Mouse (Mus musculus) ES-E14 (cell line): ENCODE measurements around the gene Zfp36l2. TPM values are rescaled to one million over a fixed set of nuclear protein-coding genes. Genes with fewer than 3 reads are reported as not detected.

Experiments
- DNase-seq: peaks from one replicate; pipeline ENCODE4 v3.0.0-alpha.2; 2013; ENCODE audit warnings: low read depth, low spot score
- H3K27ac ChIP-seq: 2 replicates; pipeline ENCODE4 v1.5.1; 2012; ENCODE audit warnings: low read depth, mild to moderate bottlenecking, low read length, moderate library complexity, mixed read lengths; ENCODE audit not compliant: poor library complexity, insufficient read depth, severe bottlenecking
- H3K36me3 ChIP-seq: 2 replicates; pipeline ENCODE4 v1.6.1; 2012; ENCODE audit warnings: mild to moderate bottlenecking, low read length, moderate library complexity, mixed read lengths; ENCODE audit not compliant: control insufficient read depth, poor library complexity, insufficient read depth, severe bottlenecking
- H3K4me1 ChIP-seq, 2 experiments: fragments of 150-350 bp in 1 of 2; sonication (generic) in 1 of 2; 2 replicates each; pipeline ENCODE4 v1.6.1; 2012; ENCODE audit warnings: low read length in 2 of 2, mild to moderate bottlenecking in 1 of 2, mixed read lengths in 1 of 2; ENCODE audit not compliant: control insufficient read depth in 2 of 2, insufficient read depth in 2 of 2, poor library complexity in 1 of 2
- H3K4me3 ChIP-seq, 2 experiments: fragments of 150-350 bp in 1 of 2; sonication (generic) in 1 of 2; 2 replicates each; pipeline ENCODE4 v1.5.1; 2012; ENCODE audit warnings: low read length in 2 of 2, low read depth in 1 of 2, mild to moderate bottlenecking in 1 of 2, mixed read lengths in 1 of 2; ENCODE audit not compliant: insufficient read depth in 1 of 2, poor library complexity in 1 of 2, severe bottlenecking in 1 of 2
- H3K9ac ChIP-seq: 2 replicates; pipeline ENCODE4 v1.6.1; 2012; ENCODE audit warnings: low read depth, mild to moderate bottlenecking, low read length, mixed read lengths; ENCODE audit not compliant: poor library complexity, insufficient read depth, severe bottlenecking
- H3K9me3 ChIP-seq: fragments of 150-350 bp; sonication (generic); 2 replicates; pipeline ENCODE4 v1.6.1; 2012; ENCODE audit warnings: low read depth, mild to moderate bottlenecking, low read length; ENCODE audit not compliant: control insufficient read depth, insufficient read depth
- CHD2 ChIP-seq: IDR thresholded peaks from 2 replicates; pipeline ENCODE4 v1.6.1; 2014; ENCODE audit warnings: mild to moderate bottlenecking, low read depth, low read length, inconsistent platforms
- HCFC1 ChIP-seq: IDR thresholded peaks from 2 replicates; pipeline ENCODE4 v1.6.1; 2012; ENCODE audit warnings: low read length, inconsistent platforms, borderline replicate concordance; ENCODE audit not compliant: insufficient read depth
- MAFK ChIP-seq: IDR thresholded peaks from 2 replicates; pipeline ENCODE4 v1.6.1; 2014; ENCODE audit warnings: mild to moderate bottlenecking, low read depth, low read length, inconsistent platforms; ENCODE audit not compliant: insufficient read depth
- ZC3H11A ChIP-seq: IDR thresholded peaks from 2 replicates; pipeline ENCODE4 v1.6.1; 2012; ENCODE audit warnings: low read depth, mild to moderate bottlenecking, inconsistent platforms, low read length, borderline replicate concordance
- ZNF384 ChIP-seq: IDR thresholded peaks from 2 replicates; pipeline ENCODE4 v1.6.1; 2012; ENCODE audit warnings: low read depth, low read length, inconsistent platforms
- in situ Hi-C, 2 experiments: fragments of 600-800 bp; cut with MboI; formaldehyde crosslinking; loops; one replicate each; pipeline ENCODE4 v1.15.1; 2025; ENCODE audit warnings: low sequenced_read_pairs in 2 of 2, inconsistent platforms in 1 of 2; ENCODE audit not compliant: unreplicated experiment in 2 of 2
- total RNA-seq: library from RNA; depleted of rRNA; stranded (reverse); fragments of 300-350 nt; gene quantifications from 2 replicates; pipeline ENCODE4 v1.2.3, GENCODE M21; 2012

Gene Zfp36l2
- total RNA-seq, 1 experiment, result 12.6 TPM

DNA sequence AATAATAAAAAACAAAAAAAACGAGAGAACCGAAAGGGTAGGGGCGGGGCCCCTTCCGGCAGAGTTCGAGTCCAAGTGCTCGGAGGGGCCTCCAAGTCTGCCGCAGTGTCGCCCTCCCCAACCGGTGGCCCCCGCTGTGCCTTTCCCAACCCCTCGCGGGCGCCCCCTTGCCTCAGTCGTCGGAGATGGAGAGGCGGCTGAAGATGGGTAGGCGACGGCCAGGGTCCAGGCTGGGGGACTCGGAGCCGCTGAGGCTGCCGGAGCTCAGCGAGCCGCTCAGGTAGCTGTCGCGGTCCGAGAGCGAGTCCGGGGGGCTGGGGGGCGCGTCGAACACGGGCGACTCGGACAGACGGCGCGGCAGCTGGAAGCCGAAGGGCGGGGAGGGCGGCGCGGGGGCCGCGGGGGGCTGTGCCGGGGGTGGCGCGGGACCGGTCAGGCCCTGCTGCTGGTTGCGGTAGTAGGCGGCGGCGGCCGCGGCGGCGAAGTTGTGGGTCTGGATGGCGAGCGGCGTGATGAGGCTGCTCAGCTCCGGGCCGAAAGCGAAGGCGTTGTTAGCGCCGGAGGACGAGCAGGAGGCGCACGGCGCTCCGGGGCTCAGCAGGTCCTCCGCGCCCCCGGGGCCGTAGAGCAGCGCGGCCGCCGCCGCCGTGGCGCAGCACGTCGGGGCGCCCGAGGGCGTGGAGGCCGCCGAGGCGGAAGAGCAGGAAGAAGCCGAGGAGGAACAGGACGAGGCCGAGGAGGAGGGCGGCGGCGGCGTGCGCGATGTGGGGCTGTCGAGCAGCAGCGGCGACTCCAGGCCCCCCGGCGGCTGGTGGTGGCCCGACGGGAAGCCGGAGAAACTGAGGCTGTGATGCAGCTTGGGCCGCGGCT, 1.9 kb downstream of the Zfp36l2 start:
- DNase-seq, result no peak
- in situ Hi-C loops, result no loop called here
- Histone ChIP-seq H3K9ac (peak overlapping the region; percentile 85), H3K36me3 (peaks cover 20% of the 10 kb centered on the region), H3K4me3 (peak overlapping the region; percentile 72 to 83), H3K4me1 (peaks cover 8 to 21% of the 10 kb centered on the region in 2 experiments), H3K9me3 (no peaks in the 10 kb centered on the region), H3K27ac (peak overlapping the region; percentile 52; the same call in 1 of the 2 replicates)
- TF ChIP-seq MAFK, result no peak
- no peak for TF ChIP-seq ZC3H11A
- TF ChIP-seq HCFC1, result no peak
- no peak for TF ChIP-seq ZNF384
- TF ChIP-seq CHD2, result no peak

DNA sequence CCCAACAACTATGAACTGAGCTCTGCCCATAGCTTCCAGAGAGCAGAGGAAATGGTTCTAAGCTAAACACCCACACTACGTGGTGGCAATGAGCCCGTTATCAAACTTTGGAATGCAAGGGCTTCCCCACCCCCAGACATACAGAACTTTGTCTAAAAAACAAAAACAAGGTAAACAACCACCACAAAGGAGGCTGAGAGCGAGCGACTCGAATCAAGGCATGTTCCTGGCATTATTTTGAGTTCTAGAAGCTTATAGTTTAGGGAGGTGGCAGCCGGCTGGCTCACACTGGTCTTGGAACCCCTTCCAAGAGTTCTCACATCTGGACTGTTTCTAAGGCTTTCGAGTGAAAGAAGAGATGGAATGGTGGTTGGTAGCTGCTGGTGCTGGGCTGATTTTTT, 2.7 kb downstream of the Zfp36l2 start:
- in situ Hi-C loops, result no loop called here
- no peak for DNase-seq
- no peaks in the 10 kb centered on the region for H3K9me3 ChIP-seq
- H3K9ac ChIP-seq, result no peak overlapping the region; the same call in 1 of the 2 replicates
- peaks cover 20% of the 10 kb centered on the region for H3K36me3 ChIP-seq
- peaks cover 8 to 26% of the 10 kb centered on the region in 2 experiments for H3K4me1 ChIP-seq
- H3K4me3 ChIP-seq, result peak overlapping the region; percentile 72 to 83
- TF ChIP-seq CHD2 (no peak), ZC3H11A (no peak), MAFK (no peak), HCFC1 (no peak), ZNF384 (no peak)
- no peak overlapping the region for H3K27ac ChIP-seq

DNA sequence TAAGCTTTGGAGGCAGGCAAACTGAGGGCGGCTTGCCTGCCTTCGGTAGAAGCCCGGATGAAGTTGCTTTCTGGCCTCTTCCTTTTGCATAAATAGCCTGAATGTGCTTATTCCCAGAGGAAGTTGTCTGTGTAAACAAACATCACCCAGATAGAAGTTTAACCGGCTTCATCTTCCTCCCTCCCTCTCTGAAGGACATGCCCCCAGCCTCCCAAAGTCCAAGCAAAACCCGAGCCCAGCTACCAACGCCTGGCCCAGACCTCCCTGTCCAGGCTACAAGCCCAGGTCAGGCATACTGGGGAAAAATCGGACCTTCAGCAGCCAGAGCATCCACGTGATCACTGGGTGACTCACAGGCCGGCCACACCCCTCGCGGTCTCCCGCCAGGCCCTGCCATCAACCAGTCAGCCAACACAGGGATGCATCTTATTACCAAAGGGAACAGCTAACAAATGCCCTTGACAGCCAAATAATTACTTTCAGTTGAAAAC, 4.4 kb downstream of the Zfp36l2 start:
- Histone ChIP-seq H3K27ac (peak overlapping the region; percentile 74), H3K4me3 (peak overlapping the region; percentile 6 to 27), H3K9ac (peak overlapping the region; percentile 13; the same call in 1 of the 2 replicates), H3K4me1 (peaks cover 7 to 27% of the 10 kb centered on the region in 2 experiments), H3K9me3 (no peaks in the 10 kb centered on the region), H3K36me3 (peaks cover 20% of the 10 kb centered on the region)
- in situ Hi-C loops, result no loop called here
- TF ChIP-seq CHD2, result no peak
- no peak for TF ChIP-seq MAFK
- no peak for TF ChIP-seq ZC3H11A
- TF ChIP-seq HCFC1, result no peak
- no peak for TF ChIP-seq ZNF384
- DNase-seq, result no peak

DNA sequence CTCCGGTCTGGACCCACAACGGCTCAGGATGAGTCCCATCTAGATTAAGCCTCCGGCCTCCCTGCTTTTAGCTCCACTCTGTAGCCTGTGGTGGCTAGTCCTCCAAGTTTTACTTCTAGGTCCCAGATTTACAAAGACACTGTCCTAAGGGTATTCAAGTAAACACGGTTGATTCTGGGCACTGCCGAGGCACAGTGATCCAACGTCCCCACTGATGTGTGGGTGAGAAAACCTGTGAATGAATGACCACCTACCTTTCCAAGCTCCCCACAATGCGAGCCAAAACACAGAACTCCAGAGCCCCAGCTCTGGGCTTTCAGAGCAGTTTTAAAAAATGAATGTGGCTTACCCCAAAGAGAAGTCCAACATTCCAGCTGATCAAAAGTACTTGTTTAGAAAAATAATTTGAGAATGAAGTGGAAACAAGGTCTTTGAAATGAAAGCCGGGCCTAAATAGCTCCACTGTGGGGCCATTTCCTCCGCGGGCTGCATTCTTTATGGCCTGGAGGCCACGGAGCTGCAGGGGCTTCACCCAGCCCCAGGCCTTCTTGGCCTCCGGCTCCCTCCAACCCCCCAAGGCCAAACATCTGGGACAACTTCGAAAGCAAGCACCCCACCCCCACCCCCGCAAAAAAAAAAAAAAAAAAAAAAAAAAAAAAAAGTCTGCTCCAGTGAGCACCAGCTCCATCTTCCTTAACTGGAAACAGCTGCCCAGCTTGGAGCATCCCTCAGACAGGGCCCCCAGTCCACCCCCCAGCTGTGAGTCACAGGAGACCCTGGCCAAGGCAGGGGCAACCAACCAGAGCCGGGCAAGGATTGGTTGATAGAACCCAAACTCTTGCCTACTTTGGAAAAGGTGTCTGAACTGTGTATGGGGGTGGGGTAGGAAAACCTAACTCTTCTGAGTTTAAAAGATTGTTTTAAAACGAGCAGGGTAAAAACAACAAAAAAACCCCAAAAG, 5.2 kb downstream of the Zfp36l2 start:
- peak overlapping the region; percentile 13; the same call in 1 of the 2 replicates for H3K9ac ChIP-seq
- peak; percentile 93 for TF ChIP-seq ZNF384
- no peak for TF ChIP-seq CHD2
- peak overlapping the region; percentile 74 for H3K27ac ChIP-seq
- DNase-seq, result no peak
- peak overlapping the region; percentile 6 to 27; a peak in 3 of 4 replicates for H3K4me3 ChIP-seq
- in situ Hi-C loops, result no loop called here
- H3K36me3 ChIP-seq, result peaks cover 20% of the 10 kb centered on the region
- no peaks in the 10 kb centered on the region for H3K9me3 ChIP-seq
- peaks cover 7 to 29% of the 10 kb centered on the region in 2 experiments for H3K4me1 ChIP-seq
